Mouse (Mus musculus) layer of hippocampus, adult 9-10 months (tissue): ENCODE measurements at regions not wholly inside any gene's neighbourhood (a gene's known extent, or its start where the extent isn't known, plus 50 kb on each side); places are given as distances from the start of the nearest gene placed in this dataset.

Source experiments
- DNase-seq: peaks from one replicate; pipeline ENCODE4 v3.0.0; 2022; ENCODE audit warnings: low spot score

GRCm38 (mm10) chr8:76309200-76309599, 590.0 kb upstream of the Nr3c2 start:
- DNase-seq, result no peak

- no peak for DNase-seq
These were observed 570.7 kb upstream of the Nr3c2 start for GRCm38 (mm10) chr8:76328540-76328939.

GRCm38 (mm10) chr8:76343072-76343471, 556.2 kb upstream of the Nr3c2 start:
- DNase-seq, result no peak

- DNase-seq, result peak; percentile 47
These were observed 553.1 kb upstream of the Nr3c2 start for GRCm38 (mm10) chr8:76346150-76346549.

- no peak for DNase-seq
These were observed 552.4 kb upstream of the Nr3c2 start for GRCm38 (mm10) chr8:76346832-76347231.

- no peak for DNase-seq
These were observed 524.9 kb upstream of the Nr3c2 start for GRCm38 (mm10) chr8:76374314-76374713.

- peak; percentile 51 for DNase-seq
These were observed 521.5 kb upstream of the Nr3c2 start for GRCm38 (mm10) chr8:76377711-76378110.

GRCm38 (mm10) chr8:76381643-76382042, 517.6 kb upstream of the Nr3c2 start:
- DNase-seq, result no peak

GRCm38 (mm10) chr8:76383583-76384281, 515.5 kb upstream of the Nr3c2 start:
- DNase-seq, result no peak

- DNase-seq, result peak; percentile 25
These were observed 515.0 kb upstream of the Nr3c2 start for GRCm38 (mm10) chr8:76384282-76384637.

- no peak for DNase-seq
These were observed 507.2 kb upstream of the Nr3c2 start for GRCm38 (mm10) chr8:76392004-76392403.

GRCm38 (mm10) chr8:76422459-76422858, 476.8 kb upstream of the Nr3c2 start:
- DNase-seq, result no peak

GRCm38 (mm10) chr8:76422861-76423532, 476.2 kb upstream of the Nr3c2 start:
- no peak for DNase-seq

- DNase-seq, result peak; percentile 62
These were observed 469.4 kb upstream of the Nr3c2 start for GRCm38 (mm10) chr8:76429818-76430217.

- DNase-seq, result no peak
These were observed 466.4 kb upstream of the Nr3c2 start for GRCm38 (mm10) chr8:76432813-76433212.

GRCm38 (mm10) chr8:76437951-76438350, 461.3 kb upstream of the Nr3c2 start:
- no peak for DNase-seq

- no peak for DNase-seq
These were observed 424.6 kb upstream of the Nr3c2 start for GRCm38 (mm10) chr8:76474464-76475208.

GRCm38 (mm10) chr8:76478966-76479365, 420.3 kb upstream of the Nr3c2 start:
- no peak for DNase-seq

- no peak for DNase-seq
These were observed 395.6 kb upstream of the Nr3c2 start for GRCm38 (mm10) chr8:76503621-76504020.

GRCm38 (mm10) chr8:76507247-76507646, 392.0 kb upstream of the Nr3c2 start:
- DNase-seq, result no peak

- DNase-seq, result no peak
These were observed 390.0 kb upstream of the Nr3c2 start for GRCm38 (mm10) chr8:76509201-76509600.

- DNase-seq, result no peak
These were observed 385.1 kb upstream of the Nr3c2 start for GRCm38 (mm10) chr8:76514132-76514531.
